Mouse (Mus musculus) WW6 (cell line): Measurements from ENCODE around the gene Map2.

Experiments used
- DNase-seq: peaks from one replicate; pipeline ENCODE4 v3.0.0-alpha.2; 2013; ENCODE audit warnings: low read depth, low spot score

Map2 gene

DNA sequence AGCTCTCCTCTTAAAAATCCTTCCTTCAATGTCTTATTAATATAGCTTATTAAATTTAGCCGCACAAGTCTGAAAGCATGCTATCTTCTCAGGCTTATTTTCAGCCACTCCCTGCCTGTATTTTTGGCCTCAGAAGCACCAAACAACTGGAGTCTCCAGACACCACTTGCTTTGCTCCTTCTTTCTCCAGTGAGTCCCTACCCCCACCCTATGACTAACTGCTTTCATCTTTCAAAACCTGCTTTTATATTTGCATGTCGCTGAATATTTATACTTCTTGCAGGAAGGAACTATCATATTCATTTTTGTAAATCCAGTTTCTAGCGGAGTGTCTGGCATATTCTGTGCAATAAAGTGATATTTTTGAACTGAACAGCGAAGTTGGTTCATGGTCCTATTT lies 21.6 kb downstream of the Map2 start:
- no peak for DNase-seq

- no peak for DNase-seq
Measured at GRCm38 (mm10) chr1:66205517-66205916, 30.4 kb downstream of the Map2 start.

DNA sequence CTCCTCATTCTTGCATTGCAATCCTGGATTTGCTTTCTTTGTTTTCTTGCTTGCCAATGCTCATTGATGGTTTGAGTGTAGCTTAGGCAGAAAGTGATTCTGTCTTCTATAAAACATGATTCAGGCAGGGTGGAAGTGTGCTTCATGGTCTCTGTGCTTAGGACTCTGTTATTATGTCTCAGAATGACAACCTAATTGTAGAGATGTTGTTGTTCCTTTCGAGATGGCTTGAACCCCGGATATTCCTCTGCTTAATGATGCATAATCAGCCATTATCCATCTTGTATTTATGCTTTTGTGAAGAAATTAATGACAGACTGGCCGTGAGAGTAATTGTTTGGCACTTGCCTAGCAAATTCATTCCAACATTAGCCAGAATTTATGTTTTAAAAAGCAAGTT lies 31.8 kb downstream of the Map2 start:
- DNase-seq = no peak

GRCm38 (mm10) chr1:66211074-66211791 lies 36.2 kb downstream of the Map2 start:
- no peak for DNase-seq

DNA sequence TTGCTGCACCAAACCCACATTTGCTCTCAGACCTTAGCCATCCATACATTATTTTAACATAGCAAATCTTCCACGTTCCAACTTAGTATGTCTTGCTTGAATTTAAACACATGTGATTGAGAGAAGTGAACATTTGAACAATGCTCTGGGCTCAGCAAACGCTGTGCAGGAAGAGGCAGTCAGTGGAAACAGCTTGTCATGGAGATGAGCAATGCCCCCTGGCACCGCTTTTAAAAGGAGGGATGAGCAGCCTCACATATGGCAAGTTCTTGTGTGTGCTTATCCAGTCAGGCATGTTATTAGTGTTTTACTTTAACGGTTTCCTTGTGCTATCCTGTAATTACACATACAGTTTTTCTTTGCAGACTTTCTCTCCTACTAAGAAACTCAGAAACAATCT lies 46.4 kb downstream of the Map2 start:
- no peak for DNase-seq

DNA sequence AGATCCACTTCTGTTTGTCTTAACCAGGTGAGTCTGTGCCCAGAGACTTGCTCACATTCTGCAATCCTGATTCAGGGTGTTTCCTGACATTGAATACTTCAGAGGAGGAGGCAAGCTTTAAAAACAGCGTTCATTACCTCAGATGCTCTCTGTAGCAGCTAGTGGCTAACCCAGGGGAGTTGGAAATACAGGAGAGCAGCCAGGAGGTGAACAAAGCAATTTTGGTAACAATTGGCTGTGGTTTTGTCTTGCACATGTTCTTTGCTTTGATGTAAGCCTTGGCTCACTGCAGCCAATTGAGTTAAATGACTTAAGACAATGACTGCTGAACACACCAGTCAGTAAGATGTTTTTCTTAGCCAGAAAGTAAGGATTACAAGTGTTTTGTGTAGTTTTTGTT lies 48.3 kb downstream of the Map2 start:
- DNase-seq = no peak

DNA sequence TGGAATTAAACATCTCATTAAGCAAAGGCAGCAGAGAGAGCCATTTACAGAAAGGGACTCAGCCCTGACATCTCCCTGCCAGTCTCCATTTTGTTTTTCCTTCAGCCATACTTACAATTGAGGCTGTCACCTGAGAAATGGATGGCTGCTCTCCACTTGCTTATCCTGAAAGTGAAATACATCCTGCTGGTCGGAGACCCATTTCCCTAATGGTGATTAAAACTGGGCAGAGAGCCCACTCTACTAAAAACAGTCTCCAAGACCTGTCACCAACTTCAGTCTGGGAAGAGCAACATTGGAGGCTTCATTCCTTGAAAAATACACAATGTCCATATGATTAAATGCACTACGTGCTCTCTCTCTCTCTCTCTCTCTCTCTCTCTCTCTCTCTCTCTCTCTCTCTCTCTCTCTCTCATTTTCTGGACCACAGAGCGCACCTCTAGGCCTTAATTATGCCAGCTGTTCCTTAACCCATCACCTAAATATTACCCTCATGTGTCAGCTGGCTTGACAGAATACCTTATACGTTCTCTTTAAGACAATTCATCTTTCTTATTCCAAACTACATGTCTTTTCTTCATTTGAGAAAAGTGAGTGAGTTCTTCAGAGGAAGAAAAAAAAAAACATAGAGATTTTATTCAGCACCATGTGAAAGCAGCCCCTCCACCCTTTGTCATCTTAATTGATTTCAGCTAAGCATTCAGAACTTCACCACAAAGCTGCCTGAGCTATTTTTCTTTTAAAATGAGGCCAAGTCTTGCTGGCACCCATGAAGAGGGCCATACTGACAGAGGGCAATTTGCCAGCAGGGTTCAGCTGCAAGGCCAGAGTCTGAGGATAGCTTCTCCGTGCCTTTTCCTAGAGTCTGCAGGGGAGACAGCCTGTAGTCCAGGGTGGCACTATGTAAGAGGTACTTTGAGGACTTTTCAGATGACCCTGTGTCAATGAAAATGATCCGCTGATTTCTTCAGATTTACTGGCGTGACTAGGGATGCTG lies 51.6 kb downstream of the Map2 start:
- DNase-seq = no peak

DNA sequence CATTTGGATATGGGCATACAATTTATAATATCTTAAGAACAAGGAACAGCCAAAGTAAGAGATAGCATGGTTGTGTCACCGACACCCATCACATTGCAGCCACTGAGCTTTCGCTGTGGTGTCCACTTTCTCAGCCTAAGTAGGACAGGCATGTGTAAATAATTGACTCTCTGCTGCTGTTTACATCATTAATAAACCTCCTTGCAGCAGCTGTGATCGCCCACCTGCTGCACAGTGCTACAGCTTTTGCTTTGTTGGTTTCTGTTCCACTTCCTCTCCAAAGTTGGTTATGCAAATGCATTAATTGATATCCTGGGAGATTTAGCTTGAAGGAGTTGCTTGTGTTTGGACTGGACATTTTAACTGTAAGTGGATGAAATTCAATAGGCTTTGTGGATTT lies 53.1 kb downstream of the Map2 start:
- no peak for DNase-seq

DNA sequence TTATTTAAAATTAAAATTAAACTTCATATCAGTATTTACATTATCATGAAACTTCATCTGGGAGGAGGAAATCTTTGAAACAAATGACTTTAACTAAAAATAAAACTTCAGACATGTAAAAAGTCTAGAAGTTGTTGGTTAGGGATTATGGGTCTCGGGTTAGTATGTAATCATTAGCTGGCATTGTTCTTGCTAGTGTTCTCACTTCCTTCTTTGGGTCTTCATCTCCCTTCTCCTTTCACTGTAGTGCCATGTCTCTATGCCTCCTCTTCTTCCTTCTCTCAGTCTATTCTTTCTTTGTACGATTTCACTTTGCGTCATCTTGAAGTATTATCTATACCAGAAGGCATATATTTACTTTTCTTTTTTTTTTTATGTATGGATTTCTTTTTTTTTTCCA lies 55.3 kb downstream of the Map2 start:
- DNase-seq = no peak

DNA sequence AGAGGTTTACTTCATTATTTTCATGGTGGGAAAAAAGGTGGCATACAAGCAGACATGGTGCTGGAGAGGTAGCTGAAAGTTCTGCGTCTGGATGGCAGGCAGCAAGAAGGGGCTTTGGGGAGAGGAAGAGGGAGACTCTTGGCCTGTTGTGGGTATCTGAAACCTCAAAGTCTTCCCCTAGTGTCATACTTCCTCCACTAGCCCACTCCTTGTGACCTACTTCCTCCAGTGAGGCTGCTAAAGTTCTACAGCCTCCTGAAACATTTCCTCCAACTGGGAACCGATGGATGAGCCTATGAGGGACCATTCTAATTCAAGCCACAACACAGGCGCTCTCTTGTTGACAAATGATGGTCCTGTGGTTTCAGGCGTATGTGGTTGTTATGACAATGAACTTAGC lies 56.9 kb downstream of the Map2 start:
- no peak for DNase-seq

DNA sequence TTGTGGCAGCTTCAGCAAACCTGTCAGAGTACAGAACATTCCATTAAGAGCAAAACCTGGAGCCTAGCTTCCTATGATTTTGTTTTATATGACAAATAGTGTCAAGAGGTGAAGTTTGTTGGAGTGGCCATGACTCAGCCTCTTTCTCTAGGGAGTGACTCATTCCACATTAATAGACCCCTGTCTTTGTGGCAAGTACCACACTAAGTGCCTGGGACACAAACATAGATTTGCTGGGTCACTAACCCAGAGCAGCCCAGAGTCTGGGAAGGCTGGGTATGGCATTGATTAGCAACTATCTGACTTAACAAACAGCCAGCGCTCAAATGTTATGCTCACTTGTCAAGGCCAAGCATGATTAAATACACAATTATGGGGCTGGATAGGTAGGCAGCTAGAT lies 69.8 kb downstream of the Map2 start:
- no peak for DNase-seq

GRCm38 (mm10) chr1:66251649-66252332 lies 76.7 kb downstream of the Map2 start:
- no peak for DNase-seq

GRCm38 (mm10) chr1:66252333-66252724 lies 77.3 kb downstream of the Map2 start:
- no peak for DNase-seq

GRCm38 (mm10) chr1:66263220-66263619 lies 88.1 kb downstream of the Map2 start:
- no peak for DNase-seq

DNA sequence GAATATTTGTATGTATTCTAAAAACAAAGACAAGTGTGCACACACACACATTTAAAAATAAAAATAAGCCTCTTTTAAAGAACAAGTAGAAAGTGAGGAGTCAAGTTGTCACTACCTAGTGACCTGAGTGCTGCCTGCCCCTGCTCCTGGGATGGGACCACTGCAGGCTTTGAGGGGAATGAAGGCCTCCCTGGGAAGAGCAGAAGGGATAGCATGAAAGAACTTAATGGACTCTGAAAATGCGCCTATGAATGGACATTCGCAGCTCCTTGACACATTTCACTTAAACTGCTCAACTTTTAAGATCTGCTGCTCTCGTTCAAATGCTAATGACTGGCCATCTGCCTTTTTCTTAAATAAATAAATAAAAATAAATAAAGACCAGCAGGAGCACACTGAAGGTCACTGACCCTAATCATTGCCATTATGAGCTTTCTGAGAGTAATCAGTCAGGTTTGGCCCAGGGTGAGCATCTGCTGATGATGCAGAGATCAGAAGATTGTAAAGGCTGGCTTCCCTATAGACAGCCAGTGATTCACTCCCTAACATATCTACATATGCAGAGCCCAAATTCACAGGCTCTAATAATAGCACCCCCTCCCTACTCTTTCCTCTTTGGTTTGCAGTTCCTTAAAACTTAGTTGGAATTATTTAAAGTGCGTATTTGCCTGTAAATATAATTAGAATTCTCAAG lies 91.3 kb downstream of the Map2 start:
- DNase-seq = no peak

DNA sequence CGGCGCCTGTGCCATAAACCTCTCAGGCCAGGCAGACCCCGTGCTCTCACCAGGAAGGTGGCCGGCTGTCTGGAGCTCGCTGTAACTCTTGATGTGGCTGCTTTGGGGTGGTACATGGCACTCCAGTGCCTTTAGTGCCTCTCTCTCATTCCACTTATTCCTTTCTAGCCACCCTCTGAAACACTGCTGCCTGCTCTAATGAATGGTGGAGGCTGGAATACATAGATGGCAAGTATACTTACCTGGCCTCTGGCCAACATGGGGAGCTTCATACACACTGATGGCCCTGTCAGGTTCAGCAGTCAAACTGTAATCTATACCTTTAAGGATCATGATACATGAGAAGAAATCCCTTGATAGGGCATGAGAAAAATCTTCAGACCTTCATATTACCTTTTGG lies 102.6 kb downstream of the Map2 start:
- DNase-seq = peak; percentile 5

DNA sequence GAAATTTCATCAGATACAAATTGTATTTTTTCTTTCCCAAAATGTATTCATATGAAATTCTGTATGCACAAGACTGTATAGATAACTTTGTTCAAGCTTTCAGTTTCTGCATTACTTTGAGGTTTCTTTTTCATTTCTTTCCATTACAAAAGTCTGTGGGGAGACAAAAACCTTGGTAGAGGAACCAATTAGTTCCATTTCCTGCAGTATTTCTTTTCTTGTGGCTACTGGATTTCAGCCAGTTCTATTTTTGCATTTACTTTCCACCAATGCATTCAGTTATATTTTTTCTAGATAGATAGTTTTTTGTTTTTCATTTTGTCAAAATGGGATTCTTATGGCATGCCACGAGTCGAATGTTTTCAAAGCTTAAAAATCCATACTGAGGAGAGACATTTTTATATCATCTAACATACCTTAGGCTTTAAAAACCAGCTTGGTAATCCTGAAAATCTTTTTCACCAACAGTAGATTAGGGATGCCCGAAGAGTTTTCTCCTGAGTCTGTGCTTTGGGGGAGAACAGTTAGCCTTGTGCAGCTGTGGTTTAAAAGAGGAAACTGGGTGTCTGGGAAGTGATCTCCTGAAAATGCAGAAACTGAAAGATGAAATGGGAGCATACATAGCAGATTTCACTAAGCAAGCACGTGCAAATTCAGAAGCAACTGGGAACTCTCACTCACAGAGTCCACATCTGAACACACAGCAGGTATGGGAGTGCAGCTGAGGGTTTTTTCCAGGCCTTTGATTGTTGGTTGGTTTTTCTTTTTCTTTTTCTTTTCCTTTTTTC lies 104.3 kb downstream of the Map2 start:
- DNase-seq = no peak

DNA sequence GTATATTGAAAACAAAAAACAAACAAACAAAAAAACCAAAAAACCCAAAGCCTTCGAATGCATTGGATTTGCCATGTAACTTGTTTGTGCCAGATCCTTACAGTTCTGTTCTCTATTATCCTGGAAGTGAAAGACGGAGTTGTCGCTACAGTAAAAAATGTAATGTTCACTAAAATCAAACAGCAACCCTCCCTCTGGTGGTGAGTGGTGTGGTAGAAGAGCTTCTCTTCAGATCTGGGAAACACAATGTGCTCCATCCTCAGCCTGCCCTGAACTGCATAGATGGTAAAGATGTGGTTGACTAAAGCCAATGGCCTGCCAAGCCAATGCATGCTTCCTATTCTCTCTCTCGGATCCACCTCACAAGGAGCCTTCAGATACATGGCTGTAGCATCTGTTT lies 105.1 kb downstream of the Map2 start:
- no peak for DNase-seq

DNA sequence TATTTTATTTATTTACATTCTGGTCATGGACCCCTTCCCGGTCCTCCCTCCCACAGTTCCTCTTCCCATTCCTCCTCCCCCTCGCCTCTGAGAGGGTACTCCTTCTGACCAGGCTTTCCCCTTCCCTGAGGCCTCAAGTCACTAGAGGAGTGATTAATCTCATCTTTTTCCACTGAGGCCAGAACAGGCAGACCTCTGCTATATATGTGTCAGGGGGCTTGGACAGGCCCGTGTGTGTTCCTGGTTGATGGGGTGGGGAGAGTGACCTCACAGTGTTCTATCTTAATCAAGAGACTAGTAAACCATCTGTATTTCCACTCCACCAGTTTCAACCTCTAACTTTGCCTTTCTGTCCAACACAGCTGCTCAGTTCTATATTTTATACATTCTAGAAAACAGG lies 107.4 kb downstream of the Map2 start:
- DNase-seq = no peak

- DNase-seq = no peak
Measured at GRCm38 (mm10) chr1:66288987-66289386, 113.9 kb downstream of the Map2 start.
